Comparison of ENCODE assay signal across 10 mouse cellular contexts in the genomic region with DNA sequence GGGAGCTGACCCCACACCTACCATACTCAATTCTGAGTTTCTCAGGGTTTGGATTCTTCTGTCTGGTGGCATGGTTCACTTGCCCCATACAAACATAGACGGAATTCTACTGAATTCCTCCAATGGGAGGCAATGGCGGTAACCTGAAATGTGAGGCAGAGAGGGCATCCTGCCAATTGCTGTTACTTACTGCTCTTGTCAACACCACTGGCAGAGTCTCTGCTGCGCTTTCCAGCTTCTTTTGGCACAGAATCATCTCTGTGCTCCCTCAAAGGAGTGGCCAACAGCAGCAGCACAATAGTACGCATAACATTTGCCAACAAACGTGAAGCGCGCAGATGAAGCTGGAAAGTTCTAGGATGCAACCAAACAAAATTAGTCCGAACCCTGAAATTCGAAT. TPM values are rescaled to one million over a fixed set of nuclear protein-coding genes. Genes with fewer than 3 reads are reported as not detected.
DNase-seq lines count a peak whose midpoint lies in the region; ATAC-seq and TF ChIP-seq lines count a peak whose summit lies in the region.
"Had no signal": no experiment of that assay in that cellular context is flagged by ENCODE, and none has a peak within 500 bp of the region (broad histone marks: within the 10 kb centered on the region; RNA-seq: fewer than 3 reads in every experiment).

No protein-coding gene starts in this region.

- H3K4me1 ChIP-seq in kidney, adult 2 months (ENCODE audit: control insufficient read depth, insufficient read depth, low read length): no peaks in the 10 kb centered on the region
- H3K4me1 ChIP-seq in forebrain, embryonic 16.5 days (replicated peaks; ENCODE audit: control insufficient read depth, insufficient read depth, low read length): peaks cover 9% of the 10 kb centered on the region
- 0 out of 2 replicates have a peak, but pooled peaks cover 3% of the 10 kb centered on the region for H3K4me1 ChIP-seq in hindbrain, postnatal 0 days (ENCODE audit: insufficient read depth, low read length)
- H3K4me1 ChIP-seq: midbrain, embryonic 12.5 days had no signal

- no peak for TF ChIP-seq CTCF in kidney, adult 2 months (conservative IDR thresholded peaks at IDR 0.05; ENCODE audit: insufficient read depth, insufficient read length, low read depth, low read length)
- TF ChIP-seq CTCF in hindbrain, postnatal 0 days (IDR thresholded peaks at IDR 0.05; ENCODE audit: low read depth): no peak

- no peak overlapping the region for H3K4me3 ChIP-seq in kidney, adult 2 months (ENCODE audit: insufficient read depth, low read depth, low read length)
- H3K4me3 ChIP-seq in forebrain, embryonic 16.5 days (replicated peaks; ENCODE audit: low read length): no peak overlapping the region
- no peak overlapping the region for H3K4me3 ChIP-seq in hindbrain, postnatal 0 days (ENCODE audit: low read length)
- H3K4me3 ChIP-seq: embryonic facial prominence, embryonic 13.5 days; midbrain, embryonic 12.5 days had no signal

- H3K27me3 ChIP-seq in kidney, adult 2 months (replicated peaks; ENCODE audit: control insufficient read depth, insufficient read depth, low read length): no peaks in the 10 kb centered on the region
- H3K27me3 ChIP-seq in forebrain, embryonic 16.5 days (replicated peaks; ENCODE audit: control insufficient read depth, insufficient read depth, low read length): no peaks in the 10 kb centered on the region
- no peaks in the 10 kb centered on the region for H3K27me3 ChIP-seq in hindbrain, postnatal 0 days (ENCODE audit: insufficient read depth, low read length)
- H3K27me3 ChIP-seq: embryonic facial prominence, embryonic 13.5 days; midbrain, embryonic 12.5 days had no signal

- H3K36me3 ChIP-seq in kidney, adult 2 months (ENCODE audit: control insufficient read depth, insufficient read depth, low read length): no peaks in the 10 kb centered on the region
- no peaks in the 10 kb centered on the region for H3K36me3 ChIP-seq in forebrain, embryonic 16.5 days (ENCODE audit: control insufficient read depth, insufficient read depth)
- H3K36me3 ChIP-seq in hindbrain, postnatal 0 days (ENCODE audit: insufficient read depth, low read length): no peaks in the 10 kb centered on the region
- H3K36me3 ChIP-seq: embryonic facial prominence, embryonic 13.5 days; midbrain, embryonic 12.5 days had no signal

- DNase-seq in kidney, adult 2 months: peak; percentile 5
- no peak for DNase-seq in kidney, postnatal 36 days
- DNase-seq in adipocyte (ENCODE audit: low spot score): peak; percentile 83
- peak; percentile 86 for DNase-seq in hindbrain, postnatal 0 days (ENCODE audit: low spot score)
- no peak for DNase-seq in spleen, adult 12 weeks (ENCODE audit: low spot score)

- ATAC-seq in forebrain, embryonic 16.5 days: peak; percentile 74
- ATAC-seq in hindbrain, postnatal 0 days: peak; percentile 53; the same call in 1 of the 2 replicates
- ATAC-seq in CD4-positive, CD25-positive, alpha-beta regulatory T cell, adult 4 months: no peak
- no peak for ATAC-seq in megakaryocyte-erythroid progenitor cell, adult 5-6 weeks (replicated peaks; ENCODE audit: low FRiP score, low TSS enrichment, poor library complexity, severe bottlenecking)

- H3K9me3 ChIP-seq in forebrain, embryonic 16.5 days (ENCODE audit: control insufficient read depth, low read length): no peaks in the 10 kb centered on the region
- H3K9me3 ChIP-seq in hindbrain, postnatal 0 days (ENCODE audit: low read length): no peaks in the 10 kb centered on the region
- H3K9me3 ChIP-seq: embryonic facial prominence, embryonic 13.5 days; midbrain, embryonic 12.5 days had no signal

- no peak overlapping the region for H3K9ac ChIP-seq in forebrain, embryonic 16.5 days (replicated peaks; ENCODE audit: low read depth, low read length)
- H3K9ac ChIP-seq in hindbrain, postnatal 0 days (replicated peaks; ENCODE audit: low read length): no peak overlapping the region
- H3K9ac ChIP-seq: embryonic facial prominence, embryonic 13.5 days; midbrain, embryonic 12.5 days had no signal

- no peak overlapping the region for H3K4me2 ChIP-seq in forebrain, embryonic 16.5 days (ENCODE audit: low read length)
- H3K4me2 ChIP-seq in hindbrain, postnatal 0 days (ENCODE audit: low read depth, low read length): no peak overlapping the region
- H3K4me2 ChIP-seq: embryonic facial prominence, embryonic 13.5 days; midbrain, embryonic 12.5 days had no signal

- no peak for TF ChIP-seq POLR2A in kidney, adult 2 months (IDR thresholded peaks at IDR 0.05; ENCODE audit: low read depth, low read length)

- WGBS in kidney, adult 2 months: 80% methylated on average over 9 of the region's 9 CpGs
- WGBS in forebrain, embryonic 16.5 days: 44% methylated on average over 9 of the region's 9 CpGs
- WGBS in hindbrain, postnatal 0 days: 34% methylated on average over 9 of the region's 9 CpGs

- no peak overlapping the region for H3K27ac ChIP-seq in kidney, adult 2 months (ENCODE audit: insufficient read depth, low read depth, low read length)
- H3K27ac ChIP-seq in forebrain, embryonic 16.5 days (ENCODE audit: low read length): no peak overlapping the region
- H3K27ac ChIP-seq in hindbrain, postnatal 0 days: no peak overlapping the region
- H3K27ac ChIP-seq: embryonic facial prominence, embryonic 13.5 days; midbrain, embryonic 12.5 days had no signal

RNA-seq across cellular contexts. Expression of a gene that starts 17.1 kb away (rescaled TPM):
- 3.5 and 4.0 TPM in 2 replicates for polyA plus RNA-seq in kidney, adult 2 months (2012; rRNA removed)
- 9.5 and 9.9 TPM in 2 replicates for polyA plus RNA-seq in forebrain, embryonic 16.5 days (2015; fragmentation: Nextera tagmentation; extraction: Ambion mirVana)
- 18.4 and 19.3 TPM in 2 replicates for total RNA-seq in hindbrain, postnatal 0 days (2014; rRNA removed)
- 10.2 and 10.5 TPM in 2 replicates for polyA plus RNA-seq in hindbrain, postnatal 0 days (2015; fragmentation: Nextera tagmentation; extraction: Ambion mirVana)
- polyA plus RNA-seq in CD4-positive, CD25-positive, alpha-beta regulatory T cell, adult 4 months (2017; shearing (Covaris generic)): 1 to 10 TPM; 1.7 to 2.0 TPM
- 4.7 and 8.5 TPM in 2 replicates for total RNA-seq in megakaryocyte-erythroid progenitor cell, adult 5-6 weeks (2014; fragmentation: Nextera tagmentation)
- total RNA-seq in megakaryocyte-erythroid progenitor cell, adult 5-6 weeks (2017): 6.0 and 6.1 TPM in 2 replicates

Comparison
In these comparisons a context has a peak if more than half of its experiments do, and no peak if none do; other contexts are left out.
1. DNase-seq: peak in kidney, adult 2 months (single experiment), adipocyte (single experiment) and hindbrain, postnatal 0 days (single experiment); none in kidney, postnatal 36 days (0 of 2) and spleen, adult 12 weeks (single experiment).
2. ATAC-seq: peak in forebrain, embryonic 16.5 days (single experiment) and hindbrain, postnatal 0 days (single experiment); none in CD4-positive, CD25-positive, alpha-beta regulatory T cell, adult 4 months (single experiment) and megakaryocyte-erythroid progenitor cell, adult 5-6 weeks (single experiment).